Mouse (Mus musculus) lung, postnatal 0 days (tissue): ENCODE data around the gene Mrps23. TPM values are rescaled to one million over a fixed set of nuclear protein-coding genes. Genes with fewer than 3 reads are reported as not detected.

ENCODE experiments used
- ATAC-seq: fragments of 200-750 bp; cut with Nextera tagmentation; 2 replicates; pipeline ENCODE4 v1.8.0; 2017; ENCODE audit warnings: moderate library complexity
- DNase-seq: peaks from one replicate; pipeline ENCODE4 v3.0.0-alpha.2; 2016; ENCODE audit warnings: low spot score
- H3K27ac ChIP-seq: fragments of 300-500 bp; sonication (generic); 2 replicates; pipeline ENCODE4 v1.5.1; 2014; ENCODE audit warnings: antibody characterized with exemption, mild to moderate bottlenecking, low read length, mixed read lengths
- H3K27me3 ChIP-seq: fragments of 300-500 bp; sonication (generic); replicated peaks from 2 replicates; pipeline ENCODE4 v1.6.1; 2014; ENCODE audit warnings: low read length, mixed read lengths; ENCODE audit not compliant: insufficient read depth
- H3K36me3 ChIP-seq: fragments of 300-500 bp; sonication (generic); 2 replicates; pipeline ENCODE4 v1.6.1; 2014; ENCODE audit warnings: low read length, mixed read lengths; ENCODE audit not compliant: insufficient read depth
- H3K4me1 ChIP-seq: fragments of 300-500 bp; sonication (generic); 2 replicates; pipeline ENCODE4 v1.6.1; 2014; ENCODE audit warnings: antibody characterized with exemption, low read depth, low read length, mixed read lengths; ENCODE audit not compliant: insufficient read depth
- H3K4me2 ChIP-seq: fragments of 300-500 bp; sonication (generic); replicated peaks from 2 replicates; pipeline ENCODE4 v1.6.1; 2014; ENCODE audit warnings: low read depth, mild to moderate bottlenecking, low read length, moderate library complexity, mixed read lengths
- H3K4me3 ChIP-seq: fragments of 300-500 bp; sonication (generic); 2 replicates; pipeline ENCODE4 v1.5.1; 2014; ENCODE audit warnings: low read depth, low read length
- H3K9ac ChIP-seq: fragments of 300-500 bp; sonication (generic); replicated peaks from 2 replicates; pipeline ENCODE4 v1.6.1; 2014; ENCODE audit warnings: low read depth, mild to moderate bottlenecking
- H3K9me3 ChIP-seq: fragments of 300-500 bp; sonication (generic); 2 replicates; pipeline ENCODE4 v1.6.1; 2016; ENCODE audit warnings: low read length, mixed read lengths
- CTCF ChIP-seq: IDR thresholded peaks from 2 replicates; pipeline ENCODE4 v1.5.1; 2016; ENCODE audit warnings: antibody characterized with exemption, mild to moderate bottlenecking
- EP300 ChIP-seq: IDR thresholded peaks from 2 replicates; pipeline ENCODE4 v1.6.1; 2016; ENCODE audit warnings: antibody characterized with exemption, mild to moderate bottlenecking, control low read depth
- WGBS: fragments of 180-500 bp; shearing (Covaris S2); extraction: QIAGEN DNeasy Blood & Tissue Kit; methylation state at CpG from one replicate; pipeline ENCODE4 v1.1.7; 2014; 5-methylcytosine and 5-hydroxymethylcytosine counted together
- polyA plus RNA-seq: library from polyadenylated mRNA; unstranded; fragments of >200 nt; fragmentation: Nextera tagmentation; extraction: Ambion mirVana; gene quantifications from 2 replicates; pipeline ENCODE4 v1.2.1, GENCODE M21; 2015

The Mrps23 gene
- polyA plus RNA-seq, 1 experiment from 2014 or later = 46.5 TPM

- 9% methylated on average over 14 of the region's 15 CpGs for WGBS
- ATAC-seq (peak; percentile 2; the same call in 1 of the 2 replicates), DNase-seq (peak; percentile 62)
- Histone ChIP-seq H3K27me3 (no peaks in the 10 kb centered on the region), H3K36me3 (no peaks in the 10 kb centered on the region), H3K4me2 (0 out of 2 replicates have a peak overlapping the region, but pooled peaks have one; percentile 11), H3K4me3 (no peak overlapping the region), H3K9me3 (no peaks in the 10 kb centered on the region), H3K27ac (peak overlapping the region; percentile 28), H3K9ac (no peak overlapping the region), H3K4me1 (peaks cover 7% of the 10 kb centered on the region)
- TF ChIP-seq EP300 (no peak), CTCF (no peak)
Measured at GRCm38 (mm10) chr11:88164801-88165377, 39.3 kb upstream of the Mrps23 start.

GRCm38 (mm10) chr11:88165683-88166364 is 38.4 kb upstream of the Mrps23 start:
- H3K27me3 ChIP-seq = no peaks in the 10 kb centered on the region
- no peaks in the 10 kb centered on the region for H3K9me3 ChIP-seq
- H3K4me2 ChIP-seq = no peak overlapping the region
- WGBS = 59% methylated on average over 10 of the region's 10 CpGs
- no peak for DNase-seq
- H3K4me1 ChIP-seq = peaks cover 7% of the 10 kb centered on the region
- H3K36me3 ChIP-seq = no peaks in the 10 kb centered on the region
- H3K27ac ChIP-seq = no peak overlapping the region
- no peak overlapping the region for H3K4me3 ChIP-seq
- H3K9ac ChIP-seq = no peak overlapping the region
- no peak for ATAC-seq
- no peak for TF ChIP-seq EP300

- no peaks in the 10 kb centered on the region for H3K36me3 ChIP-seq
- peaks cover 7% of the 10 kb centered on the region for H3K4me1 ChIP-seq
- no peak overlapping the region for H3K27ac ChIP-seq
- H3K9me3 ChIP-seq = no peaks in the 10 kb centered on the region
- no peak overlapping the region for H3K4me3 ChIP-seq
- H3K4me2 ChIP-seq = no peak overlapping the region
- ATAC-seq = no peak
- no peak overlapping the region for H3K9ac ChIP-seq
- TF ChIP-seq EP300 (no peak), CTCF (no peak)
- 76% methylated on average over 7 of the region's 7 CpGs for WGBS
- H3K27me3 ChIP-seq = no peaks in the 10 kb centered on the region
- DNase-seq = no peak
Measured at GRCm38 (mm10) chr11:88166471-88166870, 37.7 kb upstream of the Mrps23 start.

DNA sequence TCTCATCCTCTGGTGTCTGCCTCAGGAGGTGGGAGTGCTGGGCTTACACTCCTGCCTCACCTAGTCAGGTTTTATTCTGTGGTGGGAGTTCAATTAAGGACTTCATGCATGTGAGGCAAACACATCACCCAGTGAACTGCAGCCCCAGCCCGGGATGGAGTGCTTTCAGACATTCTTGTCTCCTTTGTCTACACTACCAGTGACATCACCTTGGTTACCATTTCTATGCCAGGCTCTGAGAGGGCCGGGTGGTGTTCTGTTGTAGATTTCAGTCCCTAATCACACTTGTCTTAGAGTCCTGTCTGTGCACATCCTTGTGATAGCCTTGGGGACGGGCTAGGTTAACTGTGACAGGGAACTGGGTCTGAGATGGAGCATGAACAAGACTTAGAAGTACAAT is 35.6 kb upstream of the Mrps23 start:
- peaks cover 18% of the 10 kb centered on the region for H3K4me1 ChIP-seq
- TF ChIP-seq EP300 = no peak
- TF ChIP-seq CTCF = no peak
- DNase-seq = no peak
- no peaks in the 10 kb centered on the region for H3K36me3 ChIP-seq
- H3K27ac ChIP-seq = no peak overlapping the region
- H3K4me2 ChIP-seq = no peak overlapping the region
- no peak for ATAC-seq
- H3K9ac ChIP-seq = no peak overlapping the region
- WGBS = 54% methylated on average over 3 of the region's 3 CpGs
- H3K4me3 ChIP-seq = no peak overlapping the region
- H3K27me3 ChIP-seq = no peaks in the 10 kb centered on the region
- H3K9me3 ChIP-seq = no peaks in the 10 kb centered on the region

- no peak overlapping the region for H3K4me3 ChIP-seq
Measured at GRCm38 (mm10) chr11:88169531-88170040, 34.6 kb upstream of the Mrps23 start.

GRCm38 (mm10) chr11:88170606-88171005 is 33.6 kb upstream of the Mrps23 start:
- peaks cover 13% of the 10 kb centered on the region for H3K4me1 ChIP-seq
- H3K27ac ChIP-seq = no peak overlapping the region
- TF ChIP-seq EP300 (no peak), CTCF (no peak)
- no peaks in the 10 kb centered on the region for H3K27me3 ChIP-seq
- H3K4me3 ChIP-seq = no peak overlapping the region
- H3K9me3 ChIP-seq = no peaks in the 10 kb centered on the region
- no peak for ATAC-seq
- no peaks in the 10 kb centered on the region for H3K36me3 ChIP-seq
- H3K9ac ChIP-seq = no peak overlapping the region
- H3K4me2 ChIP-seq = no peak overlapping the region
- no peak for DNase-seq
- WGBS = 92% methylated on average over 3 of the region's 3 CpGs

More at GRCm38 (mm10) chr11:88169531-88170040, 34.6 kb upstream of the Mrps23 start:
- Histone ChIP-seq H3K27me3 (no peaks in the 10 kb centered on the region), H3K9me3 (no peaks in the 10 kb centered on the region), H3K36me3 (no peaks in the 10 kb centered on the region), H3K27ac (no peak overlapping the region), H3K4me2 (no peak overlapping the region), H3K4me1 (peaks cover 18% of the 10 kb centered on the region), H3K9ac (no peak overlapping the region)
- no peak for ATAC-seq
- 47% methylated on average over 32 of the region's 32 CpGs for WGBS
- no peak for DNase-seq
- TF ChIP-seq CTCF (no peak), EP300 (no peak)
